Mouse (Mus musculus): ENCODE measurements at regions not wholly inside any gene's neighbourhood (a gene's known extent, or its start where the extent isn't known, plus 50 kb on each side); places are given as distances from the start of the nearest gene placed in this dataset.

- no peak for TF ChIP-seq CTCF (IDR thresholded peaks at IDR 0.05; ENCODE audit: low read depth, low read length)
- TF ChIP-seq POLR2A (IDR thresholded peaks at IDR 0.05; ENCODE audit: borderline replicate concordance, low read depth, low read length) = no peak
Observed at GRCm38 (mm10) chr16:91165906-91166305, 59.4 kb upstream of the Olig2 start.
